Mouse (Mus musculus) mammary gland, adult 2 months (tissue): ENCODE measurements around the gene Fkrp. TPM values are rescaled to one million over a fixed set of nuclear protein-coding genes. Genes with fewer than 3 reads are reported as not detected.

Source experiments
- polyA plus RNA-seq: library from polyadenylated mRNA; depleted of rRNA; stranded (reverse); fragments of >200 nt; gene quantifications from 2 replicates; pipeline ENCODE4 v1.2.3, GENCODE M21; 2012; ENCODE audit warnings: low replicate concordance; rRNA removed

Fkrp gene
- 33.1 and 43.1 TPM in 2 replicates for polyA plus RNA-seq

DNA sequence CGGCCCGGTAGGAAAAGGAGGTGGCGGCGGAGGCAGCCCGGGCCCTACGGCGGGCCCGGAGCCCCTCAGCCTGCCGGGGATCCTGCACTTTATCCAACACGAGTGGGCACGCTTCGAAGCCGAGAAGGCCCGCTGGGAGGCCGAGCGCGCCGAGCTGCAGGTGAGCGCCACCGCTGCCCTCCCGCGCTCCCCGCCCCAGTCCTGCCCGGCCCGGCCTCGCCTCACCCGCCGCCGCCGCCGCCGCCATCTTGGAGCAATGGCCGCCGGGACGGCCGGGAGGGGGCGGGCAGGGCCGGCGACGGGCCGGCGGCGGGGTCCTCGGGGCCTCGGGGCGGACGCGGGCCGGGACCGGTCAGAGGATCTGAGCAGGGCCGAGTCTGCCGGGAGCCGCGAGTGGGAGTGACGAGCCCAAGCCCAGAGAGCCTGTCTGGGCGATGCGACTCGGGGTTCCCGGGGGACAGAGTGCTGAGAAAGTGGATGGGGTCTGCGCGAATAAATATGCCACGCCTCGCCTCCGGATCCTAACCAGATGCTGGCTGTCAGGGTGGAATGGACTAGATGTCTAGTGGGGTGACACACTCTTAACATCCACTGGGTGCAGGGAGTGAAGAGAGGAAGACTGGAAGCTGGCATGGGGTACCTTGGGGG lies at the start of gene Fkrp:
Fkrp (minus strand) TSS at position 258 of the 648 bp plus-strand sequence.

DNA sequence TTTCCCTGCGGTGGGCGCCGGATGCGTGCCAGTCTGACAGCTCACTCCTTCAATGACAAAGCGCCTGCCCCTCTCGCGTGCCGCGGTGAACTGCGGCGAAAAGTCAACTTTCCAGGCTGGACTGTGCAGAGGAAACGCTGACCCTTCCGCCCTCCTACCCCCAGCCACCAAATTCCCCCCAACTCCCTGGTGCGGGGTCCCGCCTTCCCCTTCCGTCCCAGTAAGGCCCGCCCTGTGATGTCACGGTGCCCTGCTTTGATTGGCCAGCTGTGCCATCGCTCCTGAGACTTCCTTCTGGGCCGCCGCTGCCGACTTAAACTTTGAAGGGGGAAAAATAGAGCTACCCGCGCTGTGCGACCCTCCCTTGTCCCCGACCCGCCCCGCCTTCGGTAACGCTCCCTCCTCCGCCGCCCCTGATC lies 26.1 kb upstream of the Fkrp start, which contains the start of gene Prkd2:
Prkd2 (plus strand) TSS at position 258 of the 419 bp plus-strand sequence.

GRCm38 (mm10) chr7:16815351-16815941 lies 1.1 kb downstream of the Fkrp start, which contains the start of gene Strn4:
Gene Strn4, plus strand, starts transcription at chr7:16815889.

DNA sequence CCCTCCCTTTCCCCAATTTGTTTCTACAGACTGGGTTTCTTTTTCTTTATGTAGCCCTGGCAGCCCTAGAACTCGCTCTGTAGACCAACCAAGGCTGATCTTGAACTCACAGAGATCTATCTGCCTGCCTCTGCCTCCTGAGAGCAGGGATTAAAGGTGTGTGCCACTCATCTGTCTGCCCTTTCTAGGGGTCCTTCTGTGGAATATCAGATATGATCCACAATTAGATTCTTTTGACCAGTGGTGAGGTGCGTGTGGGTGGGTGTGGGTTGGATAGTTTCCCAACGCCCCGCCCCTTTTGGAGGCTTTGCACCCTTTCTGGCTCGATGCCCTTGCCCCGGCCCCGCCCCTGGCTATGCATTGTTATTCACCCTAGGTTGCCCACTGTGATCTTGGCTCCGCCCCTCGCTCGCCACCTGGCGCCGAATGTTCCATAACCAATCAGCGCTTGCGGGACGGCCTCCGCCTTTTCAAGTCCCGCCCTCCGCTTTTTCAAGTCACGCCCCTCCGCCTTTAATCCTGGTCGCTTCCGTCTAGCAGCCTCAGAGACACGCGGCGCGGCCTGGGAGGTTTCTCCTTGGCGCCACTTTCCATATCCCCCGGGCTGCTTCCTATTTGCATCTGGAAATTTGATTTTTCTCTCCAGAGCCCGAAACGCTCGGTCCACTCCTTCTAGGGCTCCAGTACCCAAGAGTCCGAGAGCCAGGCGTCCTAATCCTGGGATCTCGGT lies 35.5 kb downstream of the Fkrp start, which contains the start of gene Slc1a5:
Slc1a5 (plus strand) TSS at position 516 of the 730 bp plus-strand sequence.

Other genes with a start within 250 kb of the Fkrp start
- gene Arhgap35, start 201.7 kb downstream of the Fkrp start, polyA plus RNA-seq = 20.1 and 23.3 TPM in 2 replicates
- 0.12 TPM in 1 of 2 replicates, not detected in the other for gene Ceacam15, start 141.0 kb downstream of the Fkrp start, polyA plus RNA-seq
- gene Ceacam9, start 94.8 kb downstream of the Fkrp start, polyA plus RNA-seq = not detected in 2 replicates
- gene Ap2s1, start 78.3 kb downstream of the Fkrp start, polyA plus RNA-seq = 260 and 370 TPM in 2 replicates
- 809 and 1,134 TPM in 2 replicates for gene Slc1a5, start 35.4 kb downstream of the Fkrp start, polyA plus RNA-seq
- gene Strn4, start 843 bp downstream of the Fkrp start, polyA plus RNA-seq = 141 and 162 TPM in 2 replicates
- gene Prkd2, start 26.2 kb upstream of the Fkrp start, polyA plus RNA-seq = 82.5 and 189 TPM in 2 replicates
- 7.8 and 31.1 TPM in 2 replicates for gene Dact3, start 58.6 kb upstream of the Fkrp start, polyA plus RNA-seq
- gene Gng8, start 75.1 kb upstream of the Fkrp start, polyA plus RNA-seq = 2.8 and 5.1 TPM in 2 replicates
- gene Ptgir, start 89.8 kb upstream of the Fkrp start, polyA plus RNA-seq = 13.2 and 18.8 TPM in 2 replicates
- gene Calm3, start 107.4 kb upstream of the Fkrp start, polyA plus RNA-seq = 244 and 340 TPM in 2 replicates
- 1.1 and 1.2 TPM in 2 replicates for gene Pnmal2, start 128.0 kb upstream of the Fkrp start, polyA plus RNA-seq
- gene Pnmal1, start 142.9 kb upstream of the Fkrp start, polyA plus RNA-seq = not detected in 2 replicates
- gene Gm42372, start 166.4 kb upstream of the Fkrp start, polyA plus RNA-seq = 0.14 and 0.25 TPM in 2 replicates
- gene Ccdc8, start 176.0 kb upstream of the Fkrp start, polyA plus RNA-seq = 2.2 TPM in 2 replicates
- 180 and 181 TPM in 2 replicates for gene Ppp5c, start 211.2 kb upstream of the Fkrp start, polyA plus RNA-seq
- 0.55 and 0.66 TPM in 2 replicates for gene Hif3a, start 245.7 kb upstream of the Fkrp start, polyA plus RNA-seq